In genomic region chr11:20007701-20008100, GRCm38 (mm10) we compare ENCODE assay signal across 21 mouse cellular contexts.
A peak's percentile ranks its signal among the peaks of the same experiment; 100 is the strongest.
DNase-seq lines count a peak whose midpoint lies in the region; ATAC-seq and TF ChIP-seq lines count a peak whose summit lies in the region.
"Had no signal": no experiment of that assay in that cellular context is flagged by ENCODE, and none has a peak within 500 bp of the region (broad histone marks: within the 10 kb centered on the region; RNA-seq: fewer than 3 reads in every experiment).

No protein-coding gene starts in this region.

- H3K27me3 ChIP-seq in heart, adult 2 months (ENCODE audit: control insufficient read depth, insufficient read depth, low read length) = no peaks in the 10 kb centered on the region
- H3K27me3 ChIP-seq in heart, embryonic 12.5 days (replicated peaks) = no peaks in the 10 kb centered on the region
- no peaks in the 10 kb centered on the region for H3K27me3 ChIP-seq in heart, embryonic 16.5 days (ENCODE audit: control insufficient read depth, insufficient read depth, low read length)
- no peaks in the 10 kb centered on the region for H3K27me3 ChIP-seq in midbrain, embryonic 16.5 days (ENCODE audit: control insufficient read depth, insufficient read depth, low read depth, low read length)
- H3K27me3 ChIP-seq: CH12.LX; forebrain, embryonic 13.5 days; hindbrain, embryonic 15.5 days; Patski had no signal

- H3K27ac ChIP-seq in heart, adult 2 months = peak overlapping the region; percentile 59
- H3K27ac ChIP-seq in brown adipose tissue, adult 24 weeks (replicated peaks; ENCODE audit: low read depth, low read length) = peak overlapping the region; percentile 80
- peak overlapping the region; percentile 44 for H3K27ac ChIP-seq in heart, embryonic 12.5 days (ENCODE audit: poor library complexity, severe bottlenecking)
- H3K27ac ChIP-seq in heart, embryonic 16.5 days (ENCODE audit: low read length) = peak overlapping the region; percentile 27; the same call in 1 of the 2 replicates
- no peak overlapping the region for H3K27ac ChIP-seq in midbrain, embryonic 16.5 days (ENCODE audit: low read length)
- H3K27ac ChIP-seq: embryonic facial prominence, embryonic 10.5 days; forebrain, embryonic 13.5 days; hindbrain, embryonic 15.5 days had no signal

- peak; percentile 76; the same call in 1 of the 2 replicates for ATAC-seq in heart, embryonic 12.5 days (ENCODE audit: insufficient number of reproducible peaks, low FRiP score)
- ATAC-seq in heart, embryonic 16.5 days (replicated peaks; ENCODE audit: extremely low read depth, insufficient read depth, low FRiP score) = peak; percentile 56; the same call in 1 of the 2 replicates
- ATAC-seq in midbrain, embryonic 16.5 days = no peak
- ATAC-seq: activated CD4-positive, CD25-positive, alpha-beta regulatory T cell, adult 4 months; forebrain, embryonic 13.5 days; forebrain, postnatal 0 days; intestine, embryonic 16.5 days; Patski had no signal

- DNase-seq in heart, adult 2 months = no peak
- DNase-seq in heart, postnatal 14 days = no peak
- DNase-seq in right cerebral cortex, adult 2 months (ENCODE audit: low spot score in 2 of 2) = no peak
- DNase-seq in spleen, adult 12 weeks (ENCODE audit: low spot score) = no peak
- DNase-seq: adrenal gland, postnatal 14 days; cerebellum, adult 18-20 months; cerebellum, postnatal 10 days; forebrain, postnatal 0 days; gastrocnemius, postnatal 36 days; kidney, adult 2 months had no signal

- 35% methylated on average over 6 of the region's 6 CpGs for WGBS in heart, adult 2 months
- 45% methylated on average over 6 of the region's 6 CpGs for WGBS in heart, embryonic 12.5 days
- WGBS in heart, embryonic 16.5 days = 54% methylated on average over 6 of the region's 6 CpGs
- 98% methylated on average over 6 of the region's 6 CpGs for WGBS in midbrain, embryonic 16.5 days

- 0 out of 2 replicates have a peak, but pooled peaks cover 2% of the 10 kb centered on the region for H3K79me2 ChIP-seq in heart, adult 2 months (replicated peaks; ENCODE audit: control insufficient read depth, insufficient read depth, low read length)

- H3K9me3 ChIP-seq in heart, embryonic 12.5 days (replicated peaks) = no peaks in the 10 kb centered on the region
- no peaks in the 10 kb centered on the region for H3K9me3 ChIP-seq in heart, embryonic 16.5 days (replicated peaks; ENCODE audit: control insufficient read depth, low read length)
- H3K9me3 ChIP-seq in midbrain, embryonic 16.5 days (replicated peaks; ENCODE audit: control insufficient read depth, low read length, poor library complexity, severe bottlenecking) = no peaks in the 10 kb centered on the region
- H3K9me3 ChIP-seq: embryonic facial prominence, embryonic 10.5 days; forebrain, embryonic 13.5 days; hindbrain, embryonic 15.5 days had no signal

- H3K4me2 ChIP-seq in heart, embryonic 12.5 days = no peak overlapping the region
- H3K4me2 ChIP-seq in heart, embryonic 16.5 days (ENCODE audit: low read depth, low read length) = no peak overlapping the region
- H3K4me2 ChIP-seq in midbrain, embryonic 16.5 days (ENCODE audit: low read length) = no peak overlapping the region
- H3K4me2 ChIP-seq: forebrain, embryonic 13.5 days; hindbrain, embryonic 15.5 days had no signal

- peaks cover 17% of the 10 kb centered on the region for H3K4me1 ChIP-seq in heart, adult 2 months (ENCODE audit: control insufficient read depth, insufficient read depth, low read length)
- peaks cover 31% of the 10 kb centered on the region for H3K4me1 ChIP-seq in brown adipose tissue, adult 24 weeks (ENCODE audit: control insufficient read depth, insufficient read depth, insufficient read length, low read length)
- H3K4me1 ChIP-seq in heart, embryonic 12.5 days (replicated peaks) = 0 out of 2 replicates have a peak, but pooled peaks cover 9% of the 10 kb centered on the region
- H3K4me1 ChIP-seq in heart, embryonic 16.5 days (ENCODE audit: control insufficient read depth, insufficient read depth, low read length) = peaks cover 14% of the 10 kb centered on the region
- H3K4me1 ChIP-seq in midbrain, embryonic 16.5 days (ENCODE audit: control insufficient read depth, insufficient read depth, low read length) = no peaks in the 10 kb centered on the region
- H3K4me1 ChIP-seq: forebrain, embryonic 13.5 days had no signal

- no peak; the same call in 1 of the 2 replicates for TF ChIP-seq POLR2A in heart, adult 2 months (IDR thresholded peaks at IDR 0.05; ENCODE audit: insufficient read depth, low read depth, low read length)

- TF ChIP-seq CTCF in heart, adult 2 months (IDR thresholded peaks at IDR 0.05) = no peak

- intact Hi-C loops in heart, adult 2 months (cut with DNase I) = loop anchor here (5.0 kb wide), 1 partner anchor 35 kb away; no protein-coding TSS in a partner anchor
- intact Hi-C loops in heart, postnatal 14 days (cut with DNase I) = no loop called here

- peaks cover 2% of the 10 kb centered on the region; the same call in 1 of the 2 replicates for H3K36me3 ChIP-seq in heart, adult 2 months (ENCODE audit: control insufficient read depth, insufficient read depth, low read length)
- peaks cover 46% of the 10 kb centered on the region for H3K36me3 ChIP-seq in heart, embryonic 12.5 days
- H3K36me3 ChIP-seq in heart, embryonic 16.5 days (ENCODE audit: control insufficient read depth, insufficient read depth) = peaks cover 33% of the 10 kb centered on the region
- H3K36me3 ChIP-seq in midbrain, embryonic 16.5 days (ENCODE audit: control insufficient read depth, insufficient read depth, low read length) = peaks cover 17% of the 10 kb centered on the region; the same call in 1 of the 2 replicates

- H3K4me3 ChIP-seq in heart, adult 2 months = no peak overlapping the region
- no peak overlapping the region for H3K4me3 ChIP-seq in brown adipose tissue, adult 24 weeks (ENCODE audit: insufficient read depth, low read depth, low read length)
- H3K4me3 ChIP-seq in heart, embryonic 12.5 days = no peak overlapping the region
- H3K4me3 ChIP-seq in heart, embryonic 16.5 days (ENCODE audit: low read length) = no peak overlapping the region
- no peak overlapping the region for H3K4me3 ChIP-seq in midbrain, embryonic 16.5 days (ENCODE audit: low read depth, low read length)
- H3K4me3 ChIP-seq: embryonic facial prominence, embryonic 10.5 days; forebrain, embryonic 13.5 days; hindbrain, embryonic 15.5 days had no signal

- H3K9ac ChIP-seq in heart, adult 2 months (ENCODE audit: low read depth, low read length) = no peak overlapping the region
- H3K9ac ChIP-seq in heart, embryonic 12.5 days = no peak overlapping the region
- H3K9ac ChIP-seq in heart, embryonic 16.5 days (ENCODE audit: low read length) = no peak overlapping the region
- no peak overlapping the region for H3K9ac ChIP-seq in midbrain, embryonic 16.5 days (ENCODE audit: low read depth, low read length)
- H3K9ac ChIP-seq: forebrain, embryonic 13.5 days; forebrain, postnatal 0 days; hindbrain, embryonic 15.5 days had no signal

- TF ChIP-seq EP300 in heart, adult 2 months (IDR thresholded peaks at IDR 0.05; ENCODE audit: insufficient read depth, low read depth, low read length) = peak; percentile 39; the same call in 1 of the 2 replicates
